Mouse (Mus musculus): ENCODE results near the gene Rpf2. TPM values are rescaled to one million over a fixed set of nuclear protein-coding genes. Genes with fewer than 3 reads are reported as not detected.

The Rpf2 gene
- polyA plus RNA-seq, 1 experiment from 2014 or later, result 63.1 TPM

DNA sequence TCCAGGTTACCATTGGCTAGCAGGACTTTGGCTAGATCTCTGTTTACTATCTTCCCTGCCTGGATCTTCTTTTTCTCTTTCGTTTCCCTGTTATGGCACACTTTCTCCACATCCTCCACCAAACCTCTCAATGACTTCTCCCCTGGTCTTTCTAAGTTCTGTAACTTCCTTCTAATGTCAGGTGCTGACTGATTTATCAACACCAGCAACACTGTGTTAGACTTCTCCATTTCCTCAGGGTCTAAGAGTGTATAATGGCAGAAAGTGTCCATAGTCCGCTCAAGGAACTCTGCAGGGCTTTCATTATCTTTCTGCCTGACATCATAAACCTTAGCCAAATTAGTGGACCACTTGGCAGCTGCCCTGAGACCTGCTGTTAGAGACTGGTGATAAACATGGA, 57.1 kb downstream of the Rpf2 start:
- WGBS, result 82% methylated on average over 2 of the region's 2 CpGs
- H3K36me3 ChIP-seq, result no peaks in the 10 kb centered on the region
- H3K9ac ChIP-seq, result no peak overlapping the region
- H3K4me3 ChIP-seq (replicated peaks), result no peak overlapping the region
- no peaks in the 10 kb centered on the region for H3K9me3 ChIP-seq
- 0 out of 2 replicates have a peak, but pooled peaks cover 7% of the 10 kb centered on the region for H3K4me1 ChIP-seq
- H3K27me3 ChIP-seq (replicated peaks), result no peaks in the 10 kb centered on the region
- no peak overlapping the region for H3K27ac ChIP-seq
- H3K4me2 ChIP-seq, result no peak overlapping the region
- ATAC-seq (ENCODE audit: insufficient read depth, low FRiP score, low read depth), result no peak

GRCm38 (mm10) chr10:40188831-40189230, 58.0 kb downstream of the Rpf2 start:
- no peak for ATAC-seq (ENCODE audit: insufficient read depth, low FRiP score, low read depth)
- Histone ChIP-seq H3K36me3 (no peaks in the 10 kb centered on the region), H3K4me1 (0 out of 2 replicates have a peak, but pooled peaks cover 7% of the 10 kb centered on the region), H3K4me3 (replicated peaks) (no peak overlapping the region), H3K4me2 (no peak overlapping the region), H3K9me3 (no peaks in the 10 kb centered on the region), H3K27ac (no peak overlapping the region), H3K27me3 (replicated peaks) (no peaks in the 10 kb centered on the region), H3K9ac (no peak overlapping the region)
- 77% methylated on average over 3 of the region's 3 CpGs for WGBS

DNA sequence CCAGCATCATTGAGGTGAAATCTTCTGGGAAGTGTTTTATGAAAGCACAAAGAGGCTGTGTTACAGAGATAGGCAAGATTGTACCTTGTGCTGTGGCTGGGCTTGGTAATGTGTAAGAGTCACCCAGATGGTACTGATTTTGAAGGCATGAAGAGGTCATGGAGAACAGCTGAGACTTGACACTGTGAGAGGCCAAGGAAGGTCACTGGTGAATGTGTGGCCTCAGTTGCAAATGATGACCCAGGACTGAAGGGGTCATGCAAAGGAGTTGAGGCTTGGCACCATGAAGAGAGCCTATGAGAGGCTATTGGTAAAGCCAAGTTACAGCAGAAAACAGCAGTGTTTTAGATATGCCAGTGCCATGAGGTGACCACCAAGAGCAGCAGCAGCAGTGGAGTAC, 60.9 kb downstream of the Rpf2 start:
- Histone ChIP-seq H3K27me3 (replicated peaks) (no peaks in the 10 kb centered on the region), H3K9me3 (no peaks in the 10 kb centered on the region), H3K27ac (no peak overlapping the region), H3K4me1 (no peaks in the 10 kb centered on the region), H3K36me3 (no peaks in the 10 kb centered on the region), H3K9ac (no peak overlapping the region), H3K4me2 (no peak overlapping the region), H3K4me3 (replicated peaks) (no peak overlapping the region)
- ATAC-seq (ENCODE audit: insufficient read depth, low FRiP score, low read depth), result no peak

- Histone ChIP-seq H3K27me3 (replicated peaks) (no peaks in the 10 kb centered on the region), H3K4me3 (replicated peaks) (no peak overlapping the region), H3K9ac (no peak overlapping the region), H3K4me1 (no peaks in the 10 kb centered on the region), H3K4me2 (no peak overlapping the region), H3K9me3 (no peaks in the 10 kb centered on the region), H3K36me3 (no peaks in the 10 kb centered on the region), H3K27ac (no peak overlapping the region)
- no peak for ATAC-seq (ENCODE audit: insufficient read depth, low FRiP score, low read depth)
- 60% methylated on average over 2 of the region's 2 CpGs for WGBS
Observed at GRCm38 (mm10) chr10:40180011-40180410, 66.8 kb downstream of the Rpf2 start.

DNA sequence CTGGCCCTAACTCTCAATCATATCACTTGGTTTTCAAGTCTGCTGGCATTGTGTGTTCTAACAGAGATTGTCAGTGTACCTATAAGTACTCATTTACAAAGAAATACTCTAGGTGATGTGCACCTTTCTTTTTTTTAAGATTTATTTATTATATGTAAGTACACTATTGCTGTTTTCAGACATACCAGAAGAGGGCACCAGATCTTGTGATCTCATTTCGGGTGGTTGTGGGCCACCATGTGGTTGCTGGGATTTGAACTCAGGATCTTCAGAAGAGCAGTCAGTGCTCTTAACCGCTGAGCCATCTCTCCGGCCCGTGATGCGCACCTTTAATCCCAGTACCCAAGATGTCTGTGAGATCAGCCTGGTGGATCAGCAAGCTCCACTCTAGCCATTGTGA, 67.7 kb downstream of the Rpf2 start:
- Histone ChIP-seq H3K27me3 (replicated peaks) (no peaks in the 10 kb centered on the region), H3K27ac (no peak overlapping the region), H3K4me1 (no peaks in the 10 kb centered on the region), H3K9ac (no peak overlapping the region), H3K9me3 (no peaks in the 10 kb centered on the region), H3K36me3 (no peaks in the 10 kb centered on the region), H3K4me3 (replicated peaks) (no peak overlapping the region), H3K4me2 (no peak overlapping the region)
- ATAC-seq (ENCODE audit: insufficient read depth, low FRiP score, low read depth), result no peak
- WGBS, result 96% methylated on average over 5 of the region's 5 CpGs

GRCm38 (mm10) chr10:40177323-40177962, 69.4 kb downstream of the Rpf2 start:
- no peak overlapping the region for H3K9ac ChIP-seq
- no peak overlapping the region for H3K4me3 ChIP-seq (replicated peaks)
- 0 out of 2 replicates have a peak overlapping the region, but pooled peaks have one; percentile 31 for H3K27ac ChIP-seq
- H3K27me3 ChIP-seq (replicated peaks), result no peaks in the 10 kb centered on the region
- ATAC-seq (ENCODE audit: insufficient read depth, low FRiP score, low read depth), result peak; percentile 79
- no peaks in the 10 kb centered on the region for H3K36me3 ChIP-seq
- H3K9me3 ChIP-seq, result no peaks in the 10 kb centered on the region
- H3K4me2 ChIP-seq, result peak overlapping the region; percentile 21; the same call in 1 of the 2 replicates
- 27% methylated on average over 6 of the region's 6 CpGs for WGBS
- no peaks in the 10 kb centered on the region for H3K4me1 ChIP-seq

Other genes with a start within 250 kb of the Rpf2 start
- gene Mfsd4b1, start 221.8 kb downstream of the Rpf2 start, polyA plus RNA-seq (2015; fragmentation: Nextera tagmentation; extraction: Ambion mirVana), result 0.06 and 0.09 TPM in 2 replicates
- 16.5 and 17.0 TPM in 2 replicates for gene Slc16a10, start 104.8 kb downstream of the Rpf2 start, polyA plus RNA-seq (2015; fragmentation: Nextera tagmentation; extraction: Ambion mirVana)
- gene Gtf3c6, start 11.1 kb upstream of the Rpf2 start, polyA plus RNA-seq (2015; fragmentation: Nextera tagmentation; extraction: Ambion mirVana), result 88.9 and 92.0 TPM in 2 replicates
- 60.3 and 69.1 TPM in 2 replicates for gene Amd1, start 55.1 kb upstream of the Rpf2 start, polyA plus RNA-seq (2015; fragmentation: Nextera tagmentation; extraction: Ambion mirVana)
- gene Cdk19, start 92.5 kb upstream of the Rpf2 start, polyA plus RNA-seq (2015; fragmentation: Nextera tagmentation; extraction: Ambion mirVana), result 8.3 and 9.0 TPM in 2 replicates